Mouse (Mus musculus): ENCODE results near the gene Cyp2j12. TPM values are rescaled to one million over a fixed set of nuclear protein-coding genes. Genes with fewer than 3 reads are reported as not detected.
"Not testable (repeated sequence)": the region's sequence is repeated elsewhere in the genome, so short reads cannot be mapped to it uniquely, and the experiment has no call there.

The Cyp2j12 gene
- polyA plus RNA-seq (2015; fragmentation: Nextera tagmentation; extraction: Ambion mirVana), result not detected in 2 replicates

- no peak within 1 kb of the TSS for H3K4me2 ChIP-seq (replicated peaks)
- H3K27me3 ChIP-seq, result no peaks in the 10 kb centered on the region
- no peak for ATAC-seq (ENCODE audit: insufficient number of reproducible peaks, low FRiP score, low TSS enrichment, low read depth)
- WGBS, result 73% methylated on average over 7 of the region's 7 CpGs
- H3K4me1 ChIP-seq, result no peaks in the 10 kb centered on the region
- H3K9me3 ChIP-seq (replicated peaks), result no peaks in the 10 kb centered on the region
- no peaks in the 10 kb centered on the region for H3K36me3 ChIP-seq
- H3K4me3 ChIP-seq (replicated peaks), result no peak within 1 kb of the TSS
- no peak within 1 kb of the TSS for H3K27ac ChIP-seq (replicated peaks)
- H3K9ac ChIP-seq, result no peak within 1 kb of the TSS
Measured at GRCm38 (mm10) chr4:96140732-96141467, at the start of gene Cyp2j12. Cyp2j12 (minus strand) TSS chr4:96141152.

- H3K9ac ChIP-seq; H3K36me3 ChIP-seq; H3K27me3 ChIP-seq; H3K4me3 ChIP-seq (replicated peaks); H3K4me1 ChIP-seq; H3K4me2 ChIP-seq (replicated peaks); ATAC-seq (ENCODE audit: insufficient number of reproducible peaks, low FRiP score, low TSS enrichment, low read depth); H3K27ac ChIP-seq (replicated peaks); H3K9me3 ChIP-seq (replicated peaks): not testable (repeated sequence)
- WGBS, result 82% methylated on average over 5 of the region's 5 CpGs
Measured at GRCm38 (mm10) chr4:96189321-96189720, 48.4 kb upstream of the Cyp2j12 start.

- 87% methylated on average over 2 of the region's 2 CpGs for WGBS
- not testable (repeated sequence) for H3K4me1 ChIP-seq; H3K27me3 ChIP-seq; H3K9ac ChIP-seq; H3K27ac ChIP-seq (replicated peaks); H3K9me3 ChIP-seq (replicated peaks); H3K36me3 ChIP-seq; ATAC-seq (ENCODE audit: insufficient number of reproducible peaks, low FRiP score, low TSS enrichment, low read depth); H3K4me3 ChIP-seq (replicated peaks); H3K4me2 ChIP-seq (replicated peaks)
Measured at GRCm38 (mm10) chr4:96188671-96189070, 47.7 kb upstream of the Cyp2j12 start.

GRCm38 (mm10) chr4:96188146-96188545 lies 47.2 kb upstream of the Cyp2j12 start:
- not testable (repeated sequence) for H3K9ac ChIP-seq; H3K4me2 ChIP-seq (replicated peaks); H3K4me3 ChIP-seq (replicated peaks); H3K27me3 ChIP-seq; H3K36me3 ChIP-seq; ATAC-seq (ENCODE audit: insufficient number of reproducible peaks, low FRiP score, low TSS enrichment, low read depth); H3K9me3 ChIP-seq (replicated peaks); H3K4me1 ChIP-seq; H3K27ac ChIP-seq (replicated peaks)
- WGBS, result 95% methylated on average over 2 of the region's 2 CpGs

GRCm38 (mm10) chr4:96184716-96185115 lies 43.8 kb upstream of the Cyp2j12 start:
- WGBS, result 94% methylated on average over 2 of the region's 2 CpGs
- not testable (repeated sequence) for ATAC-seq (ENCODE audit: insufficient number of reproducible peaks, low FRiP score, low TSS enrichment, low read depth); H3K9me3 ChIP-seq (replicated peaks); H3K27me3 ChIP-seq; H3K9ac ChIP-seq; H3K4me3 ChIP-seq (replicated peaks); H3K27ac ChIP-seq (replicated peaks); H3K36me3 ChIP-seq; H3K4me2 ChIP-seq (replicated peaks); H3K4me1 ChIP-seq

- 53% methylated on average over 1 of the region's 1 CpGs for WGBS
- ATAC-seq (ENCODE audit: insufficient number of reproducible peaks, low FRiP score, low TSS enrichment, low read depth), result no peak
- no peak overlapping the region for H3K4me2 ChIP-seq (replicated peaks)
- H3K27ac ChIP-seq (replicated peaks), result no peak overlapping the region
- H3K9me3 ChIP-seq (replicated peaks), result no peaks in the 10 kb centered on the region
- no peak overlapping the region for H3K4me3 ChIP-seq (replicated peaks)
- H3K36me3 ChIP-seq, result no peaks in the 10 kb centered on the region
- H3K9ac ChIP-seq, result no peak overlapping the region
- H3K27me3 ChIP-seq, result no peaks in the 10 kb centered on the region
- no peaks in the 10 kb centered on the region for H3K4me1 ChIP-seq
Measured at GRCm38 (mm10) chr4:96162839-96163238, 21.9 kb upstream of the Cyp2j12 start.

GRCm38 (mm10) chr4:96161575-96161974 lies 20.6 kb upstream of the Cyp2j12 start:
- no peak for ATAC-seq (ENCODE audit: insufficient number of reproducible peaks, low FRiP score, low TSS enrichment, low read depth)
- no peaks in the 10 kb centered on the region for H3K4me1 ChIP-seq
- no peaks in the 10 kb centered on the region for H3K27me3 ChIP-seq
- no peaks in the 10 kb centered on the region for H3K36me3 ChIP-seq
- 65% methylated on average over 1 of the region's 1 CpGs for WGBS
- H3K4me2 ChIP-seq (replicated peaks), result no peak overlapping the region
- H3K9ac ChIP-seq, result no peak overlapping the region
- H3K4me3 ChIP-seq (replicated peaks), result no peak overlapping the region
- H3K27ac ChIP-seq (replicated peaks), result no peak overlapping the region
- H3K9me3 ChIP-seq (replicated peaks), result no peaks in the 10 kb centered on the region

- no peaks in the 10 kb centered on the region for H3K36me3 ChIP-seq
- no peak overlapping the region for H3K4me3 ChIP-seq (replicated peaks)
- H3K4me2 ChIP-seq (replicated peaks), result no peak overlapping the region
- 80% methylated on average over 1 of the region's 1 CpGs for WGBS
- no peak overlapping the region for H3K9ac ChIP-seq
- no peaks in the 10 kb centered on the region for H3K27me3 ChIP-seq
- no peaks in the 10 kb centered on the region for H3K9me3 ChIP-seq (replicated peaks)
- H3K27ac ChIP-seq (replicated peaks), result no peak overlapping the region
- ATAC-seq (ENCODE audit: insufficient number of reproducible peaks, low FRiP score, low TSS enrichment, low read depth), result no peak
- no peaks in the 10 kb centered on the region for H3K4me1 ChIP-seq
Measured at GRCm38 (mm10) chr4:96139226-96139625, 1.7 kb downstream of the Cyp2j12 start.

GRCm38 (mm10) chr4:96134246-96134645 lies 6.7 kb downstream of the Cyp2j12 start:
- ATAC-seq (ENCODE audit: insufficient number of reproducible peaks, low FRiP score, low TSS enrichment, low read depth), result no peak
- Histone ChIP-seq H3K4me2 (replicated peaks) (no peak overlapping the region), H3K4me3 (replicated peaks) (no peak overlapping the region), H3K27me3 (no peaks in the 10 kb centered on the region), H3K27ac (replicated peaks) (no peak overlapping the region), H3K9me3 (replicated peaks) (no peaks in the 10 kb centered on the region), H3K9ac (no peak overlapping the region), H3K36me3 (no peaks in the 10 kb centered on the region), H3K4me1 (no peaks in the 10 kb centered on the region)
- 61% methylated on average over 3 of the region's 3 CpGs for WGBS

- no peak overlapping the region for H3K9ac ChIP-seq
- H3K4me3 ChIP-seq (replicated peaks), result no peak overlapping the region
- H3K4me2 ChIP-seq (replicated peaks), result no peak overlapping the region
- ATAC-seq (ENCODE audit: insufficient number of reproducible peaks, low FRiP score, low TSS enrichment, low read depth), result no peak
- no peaks in the 10 kb centered on the region for H3K27me3 ChIP-seq
- 28% methylated on average over 2 of the region's 2 CpGs for WGBS
- H3K9me3 ChIP-seq (replicated peaks), result no peaks in the 10 kb centered on the region
- H3K4me1 ChIP-seq, result no peaks in the 10 kb centered on the region
- H3K36me3 ChIP-seq, result no peaks in the 10 kb centered on the region
- no peak overlapping the region for H3K27ac ChIP-seq (replicated peaks)
Measured at GRCm38 (mm10) chr4:96096841-96097240, 44.1 kb downstream of the Cyp2j12 start.

GRCm38 (mm10) chr4:96091869-96092268 lies 49.1 kb downstream of the Cyp2j12 start:
- Histone ChIP-seq H3K9me3 (replicated peaks) (no peaks in the 10 kb centered on the region), H3K4me3 (replicated peaks) (no peak overlapping the region), H3K27me3 (no peaks in the 10 kb centered on the region), H3K27ac (replicated peaks) (no peak overlapping the region), H3K36me3 (no peaks in the 10 kb centered on the region), H3K4me2 (replicated peaks) (no peak overlapping the region), H3K9ac (no peak overlapping the region), H3K4me1 (no peaks in the 10 kb centered on the region)
- no peak for ATAC-seq (ENCODE audit: insufficient number of reproducible peaks, low FRiP score, low TSS enrichment, low read depth)

- not testable (repeated sequence) for H3K27me3 ChIP-seq; H3K9me3 ChIP-seq (replicated peaks); H3K36me3 ChIP-seq; ATAC-seq (ENCODE audit: insufficient number of reproducible peaks, low FRiP score, low TSS enrichment, low read depth); H3K9ac ChIP-seq; H3K4me2 ChIP-seq (replicated peaks); H3K4me1 ChIP-seq; H3K27ac ChIP-seq (replicated peaks); H3K4me3 ChIP-seq (replicated peaks)
- 59% methylated on average over 6 of the region's 6 CpGs for WGBS
Measured at GRCm38 (mm10) chr4:96089356-96090048, 51.5 kb downstream of the Cyp2j12 start.
